Mouse (Mus musculus): ENCODE results near the gene Draxin. TPM values are rescaled to one million over a fixed set of nuclear protein-coding genes. Genes with fewer than 3 reads are reported as not detected.

Draxin gene
- polyA plus RNA-seq, 1 experiment from 2014 or later = 0.03 TPM

DNA sequence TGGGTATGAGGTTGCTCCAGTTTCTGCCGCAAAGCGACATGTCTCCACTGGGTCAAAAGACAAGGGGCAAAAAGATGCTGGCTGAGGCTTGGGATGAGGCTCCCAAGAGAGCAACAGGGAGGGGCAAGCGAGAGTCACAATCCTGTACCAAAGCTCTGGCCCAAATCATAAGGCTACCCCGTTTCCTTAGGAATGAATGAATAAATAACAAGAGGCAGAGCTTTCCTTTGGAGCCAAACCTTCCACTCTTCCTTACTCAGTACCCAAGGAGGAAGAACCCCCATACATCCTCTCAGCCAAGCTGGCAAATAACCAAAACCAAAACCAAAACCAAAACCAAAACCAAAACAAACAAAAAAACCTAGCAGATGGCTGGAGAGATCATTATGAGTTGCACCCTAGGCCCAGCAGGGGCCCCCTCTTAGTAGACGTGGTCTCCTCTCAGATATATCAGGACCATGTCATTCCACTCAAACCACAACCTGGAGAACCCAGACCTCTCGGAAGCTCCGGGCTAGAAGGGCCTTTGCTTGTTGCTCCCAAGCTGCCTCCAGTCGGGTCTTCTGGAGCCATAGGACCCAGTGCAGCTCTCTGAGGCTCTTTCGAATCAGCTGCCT lies 60.8 kb downstream of the Draxin start:
- TF ChIP-seq CTCF (IDR thresholded peaks at IDR 0.05; ENCODE audit: low read depth) = no peak
- Histone ChIP-seq H3K4me1 (replicated peaks; ENCODE audit: control insufficient read depth, insufficient read depth, low read length) (no peaks in the 10 kb centered on the region), H3K4me2 (replicated peaks; ENCODE audit: low read depth) (no peak overlapping the region), H3K36me3 (ENCODE audit: control insufficient read depth, insufficient read depth) (no peaks in the 10 kb centered on the region), H3K27me3 (replicated peaks; ENCODE audit: control insufficient read depth, insufficient read depth, low read length) (no peaks in the 10 kb centered on the region), H3K27ac (ENCODE audit: low read depth, low read length) (no peak overlapping the region), H3K9me3 (ENCODE audit: control insufficient read depth) (no peaks in the 10 kb centered on the region), H3K4me3 (ENCODE audit: low read depth, low read length) (no peak overlapping the region), H3K9ac (ENCODE audit: low read depth, low read length) (no peak overlapping the region)
- 77% methylated on average over 9 of the region's 9 CpGs for WGBS
- no peak for ATAC-seq

- Histone ChIP-seq H3K27me3 (replicated peaks; ENCODE audit: control insufficient read depth, insufficient read depth, low read length) (no peaks in the 10 kb centered on the region), H3K36me3 (ENCODE audit: control insufficient read depth, insufficient read depth) (no peaks in the 10 kb centered on the region), H3K9ac (ENCODE audit: low read depth, low read length) (no peak overlapping the region), H3K4me2 (replicated peaks; ENCODE audit: low read depth) (no peak overlapping the region), H3K4me1 (replicated peaks; ENCODE audit: control insufficient read depth, insufficient read depth, low read length) (no peaks in the 10 kb centered on the region), H3K27ac (ENCODE audit: low read depth, low read length) (no peak overlapping the region), H3K9me3 (ENCODE audit: control insufficient read depth) (no peaks in the 10 kb centered on the region), H3K4me3 (ENCODE audit: low read depth, low read length) (no peak overlapping the region)
- WGBS = 89% methylated on average over 8 of the region's 8 CpGs
- TF ChIP-seq CTCF (IDR thresholded peaks at IDR 0.05; ENCODE audit: low read depth) = no peak
- no peak for ATAC-seq
Observed at GRCm38 (mm10) chr4:148067346-148067745, 63.2 kb downstream of the Draxin start.

- no peak for TF ChIP-seq CTCF (IDR thresholded peaks at IDR 0.05; ENCODE audit: low read depth)
Observed at GRCm38 (mm10) chr4:148066401-148066744, 64.1 kb downstream of the Draxin start.

DNA sequence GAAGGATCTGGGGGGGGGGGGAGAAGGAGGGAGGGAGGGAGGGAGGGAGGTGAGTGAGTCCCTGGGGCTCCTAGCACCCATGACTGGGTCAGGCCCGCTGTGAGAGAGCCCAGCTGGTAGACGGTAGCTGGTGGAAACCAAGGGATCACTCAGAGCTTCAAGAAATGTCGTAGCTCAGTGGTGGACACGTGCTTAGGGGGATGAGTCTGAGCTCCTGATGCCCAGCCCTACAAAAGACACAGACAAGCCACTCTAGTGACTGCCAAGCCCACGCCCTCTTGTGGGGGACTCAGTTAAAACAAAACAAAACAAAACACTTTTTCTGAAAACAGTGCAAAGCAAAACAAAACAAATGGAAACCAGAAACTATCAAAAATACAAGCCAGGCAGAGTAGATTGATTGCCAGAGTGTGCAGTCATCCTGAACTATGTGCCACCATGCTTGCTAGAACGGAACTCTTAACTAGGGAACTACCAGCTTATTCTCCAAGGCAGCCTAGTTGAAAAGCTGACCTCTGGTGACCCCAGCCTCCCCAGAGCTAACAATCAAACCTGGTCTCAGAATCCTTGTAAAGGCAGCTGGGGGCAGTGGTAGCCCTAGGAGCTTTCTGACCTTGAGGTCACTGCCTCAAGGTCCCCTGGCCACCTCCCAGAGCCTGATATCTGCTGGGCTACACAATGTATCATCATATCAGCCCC lies 64.6 kb downstream of the Draxin start:
- TF ChIP-seq CTCF (IDR thresholded peaks at IDR 0.05; ENCODE audit: low read depth) = peak; percentile 38
- Histone ChIP-seq H3K27me3 (replicated peaks; ENCODE audit: control insufficient read depth, insufficient read depth, low read length) (no peaks in the 10 kb centered on the region), H3K36me3 (ENCODE audit: control insufficient read depth, insufficient read depth) (no peaks in the 10 kb centered on the region), H3K4me1 (replicated peaks; ENCODE audit: control insufficient read depth, insufficient read depth, low read length) (no peaks in the 10 kb centered on the region), H3K4me3 (ENCODE audit: low read depth, low read length) (no peak overlapping the region), H3K27ac (ENCODE audit: low read depth, low read length) (no peak overlapping the region), H3K4me2 (replicated peaks; ENCODE audit: low read depth) (no peak overlapping the region), H3K9me3 (ENCODE audit: control insufficient read depth) (no peaks in the 10 kb centered on the region), H3K9ac (ENCODE audit: low read depth, low read length) (no peak overlapping the region)
- no peak for ATAC-seq
- WGBS = 51% methylated on average over 6 of the region's 6 CpGs

More at GRCm38 (mm10) chr4:148066401-148066744, 64.1 kb downstream of the Draxin start:
- H3K36me3 ChIP-seq (ENCODE audit: control insufficient read depth, insufficient read depth) = no peaks in the 10 kb centered on the region
- H3K9ac ChIP-seq (ENCODE audit: low read depth, low read length) = no peak overlapping the region
- no peaks in the 10 kb centered on the region for H3K9me3 ChIP-seq (ENCODE audit: control insufficient read depth)
- no peaks in the 10 kb centered on the region for H3K4me1 ChIP-seq (replicated peaks; ENCODE audit: control insufficient read depth, insufficient read depth, low read length)
- no peak for ATAC-seq
- WGBS = 62% methylated on average over 9 of the region's 9 CpGs
- H3K4me3 ChIP-seq (ENCODE audit: low read depth, low read length) = no peak overlapping the region
- H3K27me3 ChIP-seq (replicated peaks; ENCODE audit: control insufficient read depth, insufficient read depth, low read length) = no peaks in the 10 kb centered on the region
- no peak overlapping the region for H3K4me2 ChIP-seq (replicated peaks; ENCODE audit: low read depth)
- no peak overlapping the region for H3K27ac ChIP-seq (ENCODE audit: low read depth, low read length)

DNA sequence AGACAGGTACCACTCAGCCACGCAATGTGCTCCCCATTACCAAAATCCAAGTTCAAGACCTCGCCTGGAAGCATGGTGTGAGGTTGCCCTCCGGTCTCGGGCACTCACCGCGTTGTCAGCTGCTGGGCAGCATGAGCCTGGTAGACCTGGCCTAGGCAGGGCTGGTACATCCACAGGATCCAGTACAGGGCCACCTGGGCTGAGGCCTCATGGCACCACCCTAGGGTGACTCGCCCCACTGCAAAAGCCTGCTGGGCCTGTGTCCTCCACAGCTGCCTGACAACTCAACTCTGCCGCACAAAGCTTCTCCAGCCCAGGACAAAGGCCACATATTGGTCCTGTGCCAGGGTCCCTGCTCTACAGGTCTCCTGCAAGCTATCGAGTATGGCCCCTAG lies 69.4 kb downstream of the Draxin start:
- Histone ChIP-seq H3K9me3 (ENCODE audit: control insufficient read depth) (no peaks in the 10 kb centered on the region), H3K36me3 (ENCODE audit: control insufficient read depth, insufficient read depth) (peaks cover 23% of the 10 kb centered on the region), H3K4me3 (ENCODE audit: low read depth, low read length) (no peak overlapping the region), H3K27ac (ENCODE audit: low read depth, low read length) (no peak overlapping the region), H3K4me2 (replicated peaks; ENCODE audit: low read depth) (no peak overlapping the region), H3K4me1 (replicated peaks; ENCODE audit: control insufficient read depth, insufficient read depth, low read length) (no peaks in the 10 kb centered on the region), H3K9ac (ENCODE audit: low read depth, low read length) (no peak overlapping the region), H3K27me3 (replicated peaks; ENCODE audit: control insufficient read depth, insufficient read depth, low read length) (no peaks in the 10 kb centered on the region)
- ATAC-seq = no peak
- no peak for TF ChIP-seq CTCF (IDR thresholded peaks at IDR 0.05; ENCODE audit: low read depth)
- 85% methylated on average over 9 of the region's 9 CpGs for WGBS

DNA sequence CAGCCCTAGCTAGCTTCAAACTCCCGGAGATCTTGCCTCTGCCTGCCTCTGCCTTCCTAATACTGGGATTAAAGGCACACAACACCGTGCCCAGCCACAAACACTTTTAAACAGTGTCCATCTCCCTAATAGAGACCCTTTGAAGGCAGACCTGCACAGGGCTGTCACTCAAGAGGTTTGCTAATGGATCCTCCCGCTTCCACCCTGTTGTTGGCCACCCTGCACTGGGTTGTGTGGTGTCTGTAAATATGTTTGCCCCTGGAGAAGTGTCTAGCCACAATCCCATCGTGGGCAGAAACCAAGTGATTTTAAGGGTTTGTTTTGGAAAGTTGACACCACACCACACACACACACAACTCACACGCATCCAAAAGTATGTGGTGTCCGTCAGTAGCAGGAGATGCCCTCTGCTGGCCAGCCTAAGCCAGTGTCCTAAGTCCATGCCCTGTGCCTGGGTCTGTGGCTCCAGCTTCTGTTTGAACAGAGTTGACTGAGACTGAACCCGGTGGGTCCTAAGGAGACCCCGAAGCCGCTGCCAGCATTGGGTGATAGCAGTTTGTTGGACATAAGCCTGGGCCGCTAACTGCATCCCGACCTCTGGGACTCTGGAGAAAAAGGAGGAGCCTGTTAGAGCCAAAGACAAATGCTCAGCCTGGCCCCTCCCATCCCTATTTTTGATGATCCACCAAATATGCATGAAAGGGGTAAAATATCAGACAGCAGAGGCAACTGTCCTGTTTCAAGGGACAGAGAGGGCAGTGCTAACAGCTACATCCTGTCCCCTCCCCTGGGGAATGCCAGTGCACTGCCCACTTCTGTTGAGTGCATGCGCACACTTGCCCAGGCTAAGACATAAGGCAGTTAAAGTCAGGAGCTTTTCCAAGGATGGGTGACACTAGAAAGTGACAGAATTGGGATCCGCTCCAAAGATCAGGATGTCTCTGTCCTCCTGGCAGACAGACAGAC lies 70.1 kb downstream of the Draxin start:
- Histone ChIP-seq H3K4me2 (replicated peaks; ENCODE audit: low read depth) (no peak overlapping the region), H3K9me3 (ENCODE audit: control insufficient read depth) (no peaks in the 10 kb centered on the region), H3K9ac (ENCODE audit: low read depth, low read length) (no peak overlapping the region), H3K27ac (ENCODE audit: low read depth, low read length) (no peak overlapping the region), H3K27me3 (replicated peaks; ENCODE audit: control insufficient read depth, insufficient read depth, low read length) (no peaks in the 10 kb centered on the region), H3K4me1 (replicated peaks; ENCODE audit: control insufficient read depth, insufficient read depth, low read length) (no peaks in the 10 kb centered on the region), H3K4me3 (ENCODE audit: low read depth, low read length) (no peak overlapping the region), H3K36me3 (ENCODE audit: control insufficient read depth, insufficient read depth) (peaks cover 30% of the 10 kb centered on the region)
- peak; percentile 80 for TF ChIP-seq CTCF (IDR thresholded peaks at IDR 0.05; ENCODE audit: low read depth)
- 49% methylated on average over 13 of the region's 13 CpGs for WGBS
- ATAC-seq = peak; percentile 53; the same call in 1 of the 2 replicates

All from intestine, postnatal 0 days (tissue).